Mouse (Mus musculus) kidney, adult 2 months (tissue): Measurements from ENCODE around the gene Slc22a6.

Experiments
- CTCF ChIP-seq: fragments of 200-500 bp; conservative IDR thresholded peaks from 2 replicates; pipeline ENCODE4 v1.5.1; 2011; ENCODE audit warnings: low read depth, mild to moderate bottlenecking, control low read depth, low read length, moderate library complexity, mixed read lengths; ENCODE audit not compliant: insufficient read depth, insufficient read length
- POLR2A ChIP-seq: fragments of 200-500 bp; IDR thresholded peaks from one replicate; pipeline ENCODE4 v1.6.1; 2011; ENCODE audit warnings: low read depth, low read length, control low read depth

DNA sequence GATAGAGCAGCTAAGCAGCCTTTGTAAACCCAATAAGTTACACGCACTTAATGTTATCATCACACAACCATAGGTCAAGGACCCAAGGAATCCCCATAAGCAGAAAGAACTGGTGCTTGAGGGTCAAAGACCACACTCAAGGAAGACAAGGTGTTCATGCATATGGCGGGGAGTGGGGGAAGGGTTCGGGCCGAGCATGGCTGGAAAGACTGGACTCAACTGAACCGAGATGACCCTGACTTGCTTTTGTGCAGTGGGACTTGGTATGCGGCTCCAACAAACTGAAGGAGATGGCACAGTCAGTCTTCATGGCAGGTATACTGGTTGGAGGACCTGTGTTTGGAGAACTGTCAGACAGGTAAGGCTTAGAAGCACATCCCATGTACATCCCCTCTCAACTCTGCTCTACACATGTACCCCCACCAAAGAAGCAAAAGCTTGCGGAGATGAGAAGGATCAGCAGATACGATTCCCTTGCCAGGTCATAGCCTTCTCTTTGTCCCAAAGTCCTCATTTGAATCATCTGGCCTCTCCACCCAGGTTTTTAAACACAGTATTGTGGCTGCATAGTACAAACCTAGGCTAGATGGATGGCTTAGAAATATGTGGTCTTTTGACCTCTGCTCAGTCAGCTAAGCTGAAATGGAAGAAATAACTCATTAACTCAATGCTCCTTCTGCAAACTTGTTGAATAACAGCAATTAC is 13.2 kb upstream of the Slc22a6 start:
- no peak for TF ChIP-seq POLR2A
- no peak for TF ChIP-seq CTCF
